Mouse (Mus musculus): ENCODE data around the gene Gbp2. TPM values are rescaled to one million over a fixed set of nuclear protein-coding genes. Genes with fewer than 3 reads are reported as not detected.

Gene Gbp2
- polyA plus RNA-seq (2015; fragmentation: Nextera tagmentation; extraction: Ambion mirVana): 2.2 and 3.4 TPM in 2 replicates

GRCm38 (mm10) chr3:142620111-142620955, at the start of gene Gbp2:
TSS of gene Gbp2 (plus strand) at chr3:142620602.
- ATAC-seq (replicated peaks; ENCODE audit: insufficient number of reproducible peaks, insufficient read depth, low FRiP score, low read depth): peak; percentile 27; the same call in 1 of the 2 replicates
- H3K27ac ChIP-seq: peak within 1 kb of the TSS; percentile 56
- H3K4me2 ChIP-seq: peak within 1 kb of the TSS; percentile 54
- H3K4me3 ChIP-seq: peak within 1 kb of the TSS; percentile 36
- H3K9me3 ChIP-seq (replicated peaks): no peaks in the 10 kb centered on the region
- H3K4me1 ChIP-seq (replicated peaks): peaks cover 2% of the 10 kb centered on the region; the same call in 1 of the 2 replicates
- 36% methylated on average over 4 of the region's 4 CpGs for WGBS
- no peaks in the 10 kb centered on the region for H3K36me3 ChIP-seq
- no peak within 1 kb of the TSS for H3K9ac ChIP-seq
- H3K27me3 ChIP-seq: no peaks in the 10 kb centered on the region

DNA sequence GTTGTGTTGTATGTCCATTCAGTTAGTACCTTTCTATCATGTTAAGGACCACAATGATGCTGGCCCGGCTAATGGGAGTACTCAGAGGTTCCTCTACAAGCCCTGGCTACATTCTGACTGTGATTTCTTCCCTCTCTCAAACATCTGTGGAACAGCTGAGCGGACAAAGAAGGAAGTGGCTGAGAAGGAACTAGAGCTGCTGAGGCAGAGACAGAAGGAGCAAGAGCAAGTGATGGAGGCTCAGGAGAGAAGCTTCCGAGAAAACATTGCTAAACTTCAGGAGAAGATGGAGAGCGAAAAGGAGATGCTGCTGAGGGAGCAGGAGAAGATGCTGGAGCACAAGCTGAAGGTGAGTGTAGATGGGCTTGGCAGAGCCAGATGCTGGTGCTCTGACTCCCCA, 49.7 kb upstream of the Gbp2 start:
- 84% methylated on average over 4 of the region's 4 CpGs for WGBS
- H3K4me2 ChIP-seq: no peak overlapping the region
- no peaks in the 10 kb centered on the region for H3K27me3 ChIP-seq
- H3K27ac ChIP-seq: no peak overlapping the region
- no peaks in the 10 kb centered on the region for H3K4me1 ChIP-seq (replicated peaks)
- no peak overlapping the region for H3K9ac ChIP-seq
- no peaks in the 10 kb centered on the region for H3K36me3 ChIP-seq
- H3K4me3 ChIP-seq: no peak overlapping the region
- H3K9me3 ChIP-seq (replicated peaks): no peaks in the 10 kb centered on the region
- ATAC-seq (replicated peaks; ENCODE audit: insufficient number of reproducible peaks, insufficient read depth, low FRiP score, low read depth): no peak

DNA sequence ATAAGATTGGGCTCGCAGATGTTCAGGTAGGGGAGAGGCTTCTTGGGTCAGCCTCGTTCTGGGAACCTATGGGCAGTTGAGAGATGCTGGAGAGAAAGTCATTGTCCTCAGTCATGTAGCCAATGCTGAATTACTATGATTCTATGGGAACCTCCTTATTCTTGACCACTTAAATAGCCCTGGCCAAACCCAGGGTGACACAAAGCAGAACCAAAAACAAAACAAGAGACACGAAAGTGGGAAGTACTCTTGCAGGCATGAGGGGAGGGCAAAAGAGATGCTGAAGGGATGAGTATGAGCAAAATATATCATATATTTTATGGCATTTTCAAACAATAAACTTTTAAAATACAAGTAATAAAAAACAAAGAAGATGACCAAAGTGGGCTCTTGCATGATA, 43.3 kb upstream of the Gbp2 start:
- Histone ChIP-seq H3K27ac (no peak overlapping the region), H3K27me3 (no peaks in the 10 kb centered on the region), H3K36me3 (no peaks in the 10 kb centered on the region), H3K9ac (no peak overlapping the region), H3K4me1 (replicated peaks) (no peaks in the 10 kb centered on the region), H3K4me2 (no peak overlapping the region), H3K9me3 (replicated peaks) (no peaks in the 10 kb centered on the region), H3K4me3 (no peak overlapping the region)
- WGBS: 71% methylated on average over 3 of the region's 3 CpGs
- ATAC-seq (replicated peaks; ENCODE audit: insufficient number of reproducible peaks, insufficient read depth, low FRiP score, low read depth): no peak

GRCm38 (mm10) chr3:142578342-142578741, 42.1 kb upstream of the Gbp2 start:
- no peak overlapping the region for H3K9ac ChIP-seq
- no peak overlapping the region for H3K4me2 ChIP-seq
- no peaks in the 10 kb centered on the region for H3K36me3 ChIP-seq
- H3K4me3 ChIP-seq: no peak overlapping the region
- H3K27me3 ChIP-seq: no peaks in the 10 kb centered on the region
- 69% methylated on average over 4 of the region's 4 CpGs for WGBS
- H3K9me3 ChIP-seq (replicated peaks): no peaks in the 10 kb centered on the region
- no peak overlapping the region for H3K27ac ChIP-seq
- ATAC-seq (replicated peaks; ENCODE audit: insufficient number of reproducible peaks, insufficient read depth, low FRiP score, low read depth): no peak
- no peaks in the 10 kb centered on the region for H3K4me1 ChIP-seq (replicated peaks)

- Histone ChIP-seq H3K9me3 (replicated peaks) (no peaks in the 10 kb centered on the region), H3K4me1 (replicated peaks) (no peaks in the 10 kb centered on the region), H3K4me3 (no peak overlapping the region), H3K9ac (no peak overlapping the region), H3K27me3 (no peaks in the 10 kb centered on the region), H3K36me3 (no peaks in the 10 kb centered on the region), H3K27ac (no peak overlapping the region), H3K4me2 (no peak overlapping the region)
- no peak for ATAC-seq (replicated peaks; ENCODE audit: insufficient number of reproducible peaks, insufficient read depth, low FRiP score, low read depth)
- WGBS: 79% methylated on average over 4 of the region's 4 CpGs
These were observed 37.3 kb upstream of the Gbp2 start for GRCm38 (mm10) chr3:142583067-142583466.

DNA sequence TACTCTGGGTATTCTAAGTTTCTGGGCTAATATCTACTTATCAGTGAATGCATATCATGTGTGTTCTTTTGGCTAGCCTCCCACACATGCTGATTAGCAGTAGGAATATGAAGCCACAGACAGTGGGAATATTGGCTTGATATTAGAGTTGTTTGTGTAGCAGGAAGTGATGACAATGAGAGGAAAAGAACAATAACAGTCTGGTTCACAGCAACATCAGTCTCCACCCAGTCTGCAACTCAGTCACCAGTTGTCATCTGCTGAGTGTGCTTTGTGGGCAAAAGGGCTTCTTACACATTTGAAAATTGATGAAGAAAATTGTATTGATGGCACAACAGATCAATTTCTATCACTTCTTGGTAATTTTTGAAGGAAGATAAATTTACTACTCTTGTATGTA, 33.0 kb upstream of the Gbp2 start:
- H3K4me3 ChIP-seq: no peak overlapping the region
- H3K36me3 ChIP-seq: no peaks in the 10 kb centered on the region
- no peaks in the 10 kb centered on the region for H3K9me3 ChIP-seq (replicated peaks)
- no peak overlapping the region for H3K27ac ChIP-seq
- H3K4me1 ChIP-seq (replicated peaks): no peaks in the 10 kb centered on the region
- no peak overlapping the region for H3K9ac ChIP-seq
- no peaks in the 10 kb centered on the region for H3K27me3 ChIP-seq
- H3K4me2 ChIP-seq: no peak overlapping the region
- ATAC-seq (replicated peaks; ENCODE audit: insufficient number of reproducible peaks, insufficient read depth, low FRiP score, low read depth): no peak

DNA sequence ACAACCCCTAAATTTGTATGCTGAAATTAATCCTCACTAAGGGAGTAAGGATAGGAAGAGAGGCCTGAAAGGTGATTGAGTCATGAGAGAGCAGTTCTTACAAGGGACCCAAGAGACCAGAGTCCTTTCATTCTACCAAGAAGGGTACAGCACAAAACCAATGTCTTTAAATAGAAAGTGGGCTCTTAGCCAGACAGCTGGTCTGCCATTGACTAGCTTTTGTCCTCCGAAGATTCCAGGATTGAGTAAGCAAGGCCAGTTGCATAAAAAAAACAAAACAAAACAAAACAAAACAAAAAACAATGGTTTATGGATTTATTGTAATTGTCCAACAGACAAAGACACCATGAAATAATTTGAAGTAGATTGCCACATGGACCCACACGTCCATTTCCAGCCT, 31.5 kb upstream of the Gbp2 start:
- Histone ChIP-seq H3K27ac (no peak overlapping the region), H3K36me3 (no peaks in the 10 kb centered on the region), H3K27me3 (no peaks in the 10 kb centered on the region), H3K9ac (no peak overlapping the region), H3K9me3 (replicated peaks) (no peaks in the 10 kb centered on the region), H3K4me2 (no peak overlapping the region), H3K4me3 (no peak overlapping the region), H3K4me1 (replicated peaks) (no peaks in the 10 kb centered on the region)
- no peak for ATAC-seq (replicated peaks; ENCODE audit: insufficient number of reproducible peaks, insufficient read depth, low FRiP score, low read depth)
- 57% methylated on average over 2 of the region's 2 CpGs for WGBS

- H3K4me3 ChIP-seq: no peak overlapping the region
- no peak overlapping the region for H3K27ac ChIP-seq
- H3K36me3 ChIP-seq: no peaks in the 10 kb centered on the region
- H3K27me3 ChIP-seq: no peaks in the 10 kb centered on the region
- H3K4me1 ChIP-seq (replicated peaks): no peaks in the 10 kb centered on the region
- no peak overlapping the region for H3K9ac ChIP-seq
- no peak for ATAC-seq (replicated peaks; ENCODE audit: insufficient number of reproducible peaks, insufficient read depth, low FRiP score, low read depth)
- no peak overlapping the region for H3K4me2 ChIP-seq
- WGBS: 67% methylated on average over 4 of the region's 4 CpGs
- H3K9me3 ChIP-seq (replicated peaks): no peaks in the 10 kb centered on the region
These were observed 29.9 kb upstream of the Gbp2 start for GRCm38 (mm10) chr3:142590431-142591067.

DNA sequence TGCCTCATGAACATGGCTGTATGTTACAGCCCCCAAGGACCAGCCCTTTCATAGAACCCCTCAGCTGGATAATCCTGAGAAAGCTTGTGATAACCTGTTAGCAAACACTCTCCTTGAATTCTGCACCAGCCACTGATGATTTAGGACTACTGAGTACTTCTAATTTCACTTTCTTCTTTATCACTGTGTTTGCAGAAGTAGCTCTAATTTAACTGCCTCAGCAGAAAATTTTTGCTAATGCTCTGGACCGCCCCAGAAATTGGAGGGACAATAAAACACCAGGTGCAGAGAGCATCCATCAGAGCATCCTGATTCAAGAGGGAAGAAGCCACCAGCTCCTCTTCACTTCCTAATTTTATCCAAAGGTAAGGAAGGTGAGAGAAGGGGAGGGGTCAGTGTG, 25.9 kb upstream of the Gbp2 start, which contains the start of gene Gbp2b:
Gbp2b (plus strand) TSS at position 301 of the 400 bp plus-strand sequence.
- no peak within 1 kb of the TSS for H3K9ac ChIP-seq
- 69% methylated on average over 1 of the region's 1 CpGs for WGBS
- H3K27me3 ChIP-seq: no peaks in the 10 kb centered on the region
- H3K36me3 ChIP-seq: no peaks in the 10 kb centered on the region
- H3K4me2 ChIP-seq: no peak within 1 kb of the TSS
- H3K27ac ChIP-seq: no peak within 1 kb of the TSS
- H3K4me3 ChIP-seq: no peak within 1 kb of the TSS
- no peaks in the 10 kb centered on the region for H3K4me1 ChIP-seq (replicated peaks)
- ATAC-seq (replicated peaks; ENCODE audit: insufficient number of reproducible peaks, insufficient read depth, low FRiP score, low read depth): no peak
- H3K9me3 ChIP-seq (replicated peaks): no peaks in the 10 kb centered on the region

DNA sequence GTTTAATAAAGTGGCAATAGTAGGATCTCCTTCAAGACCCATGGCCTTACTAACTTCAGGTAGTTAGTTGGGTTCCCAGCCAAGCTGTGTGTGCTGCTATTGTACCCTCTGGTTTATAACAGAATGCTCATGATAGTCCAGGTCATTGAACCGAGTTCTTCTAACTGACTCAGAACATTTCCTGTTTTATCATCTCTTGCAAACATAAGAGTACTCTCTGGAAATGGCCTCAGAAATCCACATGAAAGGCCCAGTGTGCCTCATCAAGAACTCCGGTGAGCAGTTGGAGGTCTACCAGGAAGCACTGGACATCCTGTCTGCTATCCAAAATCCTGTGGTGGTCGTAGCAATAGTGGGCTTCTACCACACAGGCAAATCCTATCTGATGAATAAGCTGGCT, 22.5 kb upstream of the Gbp2 start:
- H3K9me3 ChIP-seq (replicated peaks): no peaks in the 10 kb centered on the region
- 66% methylated on average over 3 of the region's 3 CpGs for WGBS
- H3K9ac ChIP-seq: no peak overlapping the region

DNA sequence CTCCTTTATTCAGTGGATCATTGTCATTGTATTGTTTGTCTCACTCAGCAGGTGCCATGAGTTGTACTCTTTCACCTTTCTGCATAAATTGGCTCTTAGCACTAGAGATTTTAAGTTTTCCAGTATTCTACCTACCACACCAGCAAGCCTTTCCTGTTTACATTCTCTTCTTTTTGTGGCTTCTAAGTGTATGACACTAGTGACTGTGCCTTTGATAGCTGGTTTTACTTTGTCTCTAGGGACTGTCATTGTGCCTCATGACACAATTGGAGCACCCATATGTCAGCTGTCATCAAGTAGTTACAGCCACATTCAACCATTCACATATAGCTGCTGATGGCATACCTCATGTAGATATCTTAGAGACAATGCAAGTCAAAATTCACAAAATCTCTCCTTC, 18.7 kb upstream of the Gbp2 start:
- H3K27ac ChIP-seq: no peak overlapping the region
- H3K9me3 ChIP-seq (replicated peaks): no peaks in the 10 kb centered on the region
- H3K4me1 ChIP-seq (replicated peaks): no peaks in the 10 kb centered on the region
- H3K27me3 ChIP-seq: no peaks in the 10 kb centered on the region
- no peak overlapping the region for H3K9ac ChIP-seq
- no peak overlapping the region for H3K4me2 ChIP-seq
- H3K36me3 ChIP-seq: no peaks in the 10 kb centered on the region
- ATAC-seq (replicated peaks; ENCODE audit: insufficient number of reproducible peaks, insufficient read depth, low FRiP score, low read depth): no peak
- no peak overlapping the region for H3K4me3 ChIP-seq

More for the DNA sequence above, 22.5 kb upstream of the Gbp2 start:
- ATAC-seq (replicated peaks; ENCODE audit: insufficient number of reproducible peaks, insufficient read depth, low FRiP score, low read depth): no peak
- no peaks in the 10 kb centered on the region for H3K27me3 ChIP-seq
- H3K4me2 ChIP-seq: no peak overlapping the region
- H3K36me3 ChIP-seq: no peaks in the 10 kb centered on the region
- no peaks in the 10 kb centered on the region for H3K4me1 ChIP-seq (replicated peaks)
- H3K27ac ChIP-seq: no peak overlapping the region
- H3K4me3 ChIP-seq: no peak overlapping the region

GRCm38 (mm10) chr3:142618658-142619057, 1.7 kb upstream of the Gbp2 start:
- H3K9me3 ChIP-seq (replicated peaks): no peaks in the 10 kb centered on the region
- no peak overlapping the region for H3K4me3 ChIP-seq
- H3K4me1 ChIP-seq (replicated peaks): peaks cover 2% of the 10 kb centered on the region; the same call in 1 of the 2 replicates
- no peaks in the 10 kb centered on the region for H3K36me3 ChIP-seq
- H3K4me2 ChIP-seq: no peak overlapping the region
- no peaks in the 10 kb centered on the region for H3K27me3 ChIP-seq
- no peak overlapping the region for H3K9ac ChIP-seq
- H3K27ac ChIP-seq: no peak overlapping the region
- ATAC-seq (replicated peaks; ENCODE audit: insufficient number of reproducible peaks, insufficient read depth, low FRiP score, low read depth): no peak
- 69% methylated on average over 3 of the region's 3 CpGs for WGBS
